Mouse (Mus musculus) stomach, postnatal 0 days (tissue): Measurements from ENCODE around the gene Eef2. TPM values are rescaled to one million over a fixed set of nuclear protein-coding genes. Genes with fewer than 3 reads are reported as not detected.

Experiments
- ATAC-seq: fragments of 200-750 bp; cut with Nextera tagmentation; 2 replicates; pipeline ENCODE4 v1.8.0; 2017; ENCODE audit not compliant: low FRiP score, low TSS enrichment
- DNase-seq: peaks from one replicate; pipeline ENCODE4 v3.0.0-alpha.2; 2016; ENCODE audit warnings: low spot score
- H3K27ac ChIP-seq: fragments of 300-500 bp; sonication (generic); replicated peaks from 2 replicates; pipeline ENCODE4 v1.5.1; 2014; ENCODE audit warnings: mild to moderate bottlenecking, control low read depth
- H3K27me3 ChIP-seq: fragments of 300-500 bp; sonication (generic); 2 replicates; pipeline ENCODE4 v1.6.1; 2014; ENCODE audit warnings: low read length; ENCODE audit not compliant: control insufficient read depth, insufficient read depth
- H3K36me3 ChIP-seq: fragments of 300-500 bp; sonication (generic); 2 replicates; pipeline ENCODE4 v1.6.1; 2014; ENCODE audit warnings: low read length, mixed read lengths; ENCODE audit not compliant: control insufficient read depth, insufficient read depth
- H3K4me1 ChIP-seq: fragments of 300-500 bp; sonication (generic); replicated peaks from 2 replicates; pipeline ENCODE4 v1.6.1; 2014; ENCODE audit warnings: antibody characterized with exemption; ENCODE audit not compliant: control insufficient read depth, insufficient read depth
- H3K4me2 ChIP-seq: fragments of 300-500 bp; sonication (generic); replicated peaks from 2 replicates; pipeline ENCODE4 v1.6.1; 2014; ENCODE audit warnings: low read depth, mild to moderate bottlenecking, control low read depth, moderate library complexity
- H3K4me3 ChIP-seq: fragments of 300-500 bp; sonication (generic); 2 replicates; pipeline ENCODE4 v1.5.1; 2014; ENCODE audit warnings: low read depth, low read length, control low read depth
- H3K9ac ChIP-seq: fragments of 300-500 bp; sonication (generic); 2 replicates; pipeline ENCODE4 v1.6.1; 2014; ENCODE audit warnings: mild to moderate bottlenecking, low read length, control low read depth, mixed read lengths
- H3K9me3 ChIP-seq: fragments of 300-500 bp; sonication (generic); 2 replicates; pipeline ENCODE4 v1.6.1; 2016; ENCODE audit warnings: low read length; ENCODE audit not compliant: control insufficient read depth
- CTCF ChIP-seq: IDR thresholded peaks from 2 replicates; pipeline ENCODE4 v1.5.1; 2016; ENCODE audit warnings: antibody characterized with exemption, low read depth, mild to moderate bottlenecking, moderate library complexity
- EP300 ChIP-seq: optimal IDR thresholded peaks from 2 replicates; pipeline ENCODE3; 2016; ENCODE audit warnings: antibody characterized with exemption
- whole genome bisulfite sequencing: fragments of 180-500 bp; shearing (Covaris S2); extraction: QIAGEN DNeasy Blood & Tissue Kit; methylation state at CpG from one replicate; pipeline ENCODE4 v1.1.7; 2014; 5-methylcytosine and 5-hydroxymethylcytosine counted together
- polyA plus RNA-seq: library from polyadenylated mRNA; unstranded; fragments of >200 nt; fragmentation: Nextera tagmentation; extraction: Ambion mirVana; gene quantifications from 2 replicates; pipeline ENCODE4 v1.2.1, GENCODE M21; 2015

Gene Eef2
- polyA plus RNA-seq, 1 experiment from 2014 or later: 337 TPM

DNA sequence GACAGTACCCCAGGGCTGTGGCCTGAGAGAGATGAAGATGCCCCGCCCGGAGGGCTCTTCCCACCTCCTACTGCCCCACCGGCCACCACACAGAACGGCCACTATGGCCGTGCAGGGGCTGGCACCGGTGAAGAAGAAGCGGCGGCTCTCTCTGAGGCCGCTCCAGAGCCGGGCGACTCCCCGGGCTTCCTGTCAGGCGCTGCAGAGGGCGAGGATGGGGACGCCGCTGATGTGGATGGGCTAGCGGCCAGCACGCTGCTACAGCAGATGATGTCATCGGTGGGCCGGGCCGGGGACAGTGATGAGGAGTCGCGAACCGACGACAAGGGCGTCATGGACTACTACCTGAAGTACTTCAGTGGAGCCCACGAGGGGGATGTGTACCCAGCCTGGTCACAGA, 31.8 kb upstream of the Eef2 start:
- Histone ChIP-seq H3K4me1 (peaks cover 9% of the 10 kb centered on the region), H3K27me3 (no peaks in the 10 kb centered on the region), H3K4me2 (no peak overlapping the region), H3K9me3 (no peaks in the 10 kb centered on the region), H3K4me3 (no peak overlapping the region), H3K36me3 (peaks cover 34% of the 10 kb centered on the region), H3K27ac (peak overlapping the region; percentile 88), H3K9ac (no peak overlapping the region)
- WGBS: 78% methylated on average over 16 of the region's 27 CpGs
- TF ChIP-seq CTCF: no peak
- TF ChIP-seq EP300: no peak
- ATAC-seq (no peak), DNase-seq (no peak)

DNA sequence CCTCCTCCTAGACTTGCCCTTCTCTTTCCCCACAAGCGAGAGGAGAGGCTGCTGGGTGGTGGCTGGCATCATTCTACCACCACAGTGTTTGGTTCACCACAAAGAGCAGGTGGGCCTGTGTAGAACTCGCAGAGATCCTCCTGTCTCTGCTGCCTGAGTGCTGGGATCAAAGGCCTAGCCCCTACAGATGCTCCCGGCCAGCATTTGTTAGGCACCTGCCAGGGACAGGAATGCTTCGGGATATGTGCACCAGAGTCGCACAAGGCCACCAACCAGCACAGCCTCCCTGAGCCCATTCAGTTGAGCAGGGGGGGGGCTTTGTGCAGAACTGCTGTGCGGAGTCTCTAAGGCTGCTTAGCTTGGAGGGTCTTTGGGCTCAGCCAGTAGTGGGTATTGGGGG, 31.1 kb upstream of the Eef2 start:
- Histone ChIP-seq H3K36me3 (peaks cover 36% of the 10 kb centered on the region), H3K27me3 (no peaks in the 10 kb centered on the region), H3K9ac (no peak overlapping the region; the same call in 1 of the 2 replicates), H3K9me3 (no peaks in the 10 kb centered on the region), H3K27ac (peak overlapping the region; percentile 88), H3K4me3 (no peak overlapping the region), H3K4me1 (peaks cover 9% of the 10 kb centered on the region), H3K4me2 (peak overlapping the region; percentile 44; the same call in 1 of the 2 replicates)
- 77% methylated on average over 6 of the region's 6 CpGs for WGBS
- no peak for ATAC-seq
- DNase-seq: peak; percentile 32
- TF ChIP-seq CTCF (no peak), EP300 (no peak)

DNA sequence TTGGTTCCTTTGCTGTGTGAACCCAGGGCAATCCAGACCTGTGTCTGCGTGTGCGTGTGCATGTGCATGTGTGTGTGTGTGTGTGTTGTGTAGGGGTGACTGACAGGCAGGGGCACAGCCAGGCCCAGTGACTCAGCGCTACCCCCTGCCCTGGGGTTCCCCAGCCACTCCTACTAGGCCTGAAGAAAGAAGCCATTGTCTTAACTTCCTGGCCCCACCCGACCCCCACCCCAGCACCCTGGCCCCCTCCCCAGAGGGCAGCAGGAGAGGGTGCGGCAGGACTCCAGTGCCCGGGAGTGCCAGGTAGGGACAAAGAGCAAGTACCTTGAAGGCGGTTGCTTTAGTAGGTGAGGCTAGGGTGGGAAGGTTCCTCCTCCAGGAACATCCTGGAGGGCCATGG, 30.7 kb upstream of the Eef2 start:
- peak overlapping the region; percentile 44 for H3K4me2 ChIP-seq
- 56% methylated on average over 7 of the region's 7 CpGs for WGBS
- H3K36me3 ChIP-seq: peaks cover 38% of the 10 kb centered on the region
- H3K4me1 ChIP-seq: peaks cover 6% of the 10 kb centered on the region
- H3K27ac ChIP-seq: peak overlapping the region; percentile 88
- H3K9me3 ChIP-seq: no peaks in the 10 kb centered on the region
- TF ChIP-seq EP300: no peak
- no peak for TF ChIP-seq CTCF
- H3K27me3 ChIP-seq: no peaks in the 10 kb centered on the region
- ATAC-seq (peak; percentile 73), DNase-seq (peak; percentile 88)
- H3K4me3 ChIP-seq: no peak overlapping the region
- peak overlapping the region; percentile 41 for H3K9ac ChIP-seq

DNA sequence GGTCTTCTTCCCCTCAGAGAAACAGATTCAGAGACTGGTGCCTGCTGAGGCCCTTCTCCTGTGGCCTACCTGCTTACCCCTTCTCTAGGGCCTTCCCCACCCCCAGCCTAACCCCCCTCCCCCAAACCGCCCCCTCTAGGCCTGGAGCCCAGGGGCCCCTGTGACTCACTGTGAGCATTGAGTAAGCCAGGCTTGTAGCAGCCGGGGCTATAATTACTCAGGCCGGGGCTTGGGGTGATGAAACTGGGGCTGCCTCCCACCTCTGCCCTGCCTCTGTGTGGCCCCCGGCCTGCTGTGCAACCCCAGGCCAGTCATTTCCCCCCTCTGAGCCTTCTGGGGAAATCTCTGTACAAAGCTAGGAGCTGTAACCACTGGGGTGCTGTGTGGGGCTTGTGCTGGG, 30.1 kb upstream of the Eef2 start:
- Histone ChIP-seq H3K4me3 (0 out of 2 replicates have a peak overlapping the region, but pooled peaks have one; percentile 10), H3K4me2 (peak overlapping the region; percentile 44), H3K9ac (peak overlapping the region; percentile 41), H3K27ac (peak overlapping the region; percentile 88), H3K36me3 (peaks cover 38% of the 10 kb centered on the region), H3K27me3 (no peaks in the 10 kb centered on the region), H3K9me3 (no peaks in the 10 kb centered on the region), H3K4me1 (peaks cover 4% of the 10 kb centered on the region; the same call in 1 of the 2 replicates)
- peak; percentile 46 for DNase-seq
- ATAC-seq: peak; percentile 4; the same call in 1 of the 2 replicates
- 55% methylated on average over 3 of the region's 4 CpGs for WGBS
- TF ChIP-seq CTCF (no peak), EP300 (no peak)

DNA sequence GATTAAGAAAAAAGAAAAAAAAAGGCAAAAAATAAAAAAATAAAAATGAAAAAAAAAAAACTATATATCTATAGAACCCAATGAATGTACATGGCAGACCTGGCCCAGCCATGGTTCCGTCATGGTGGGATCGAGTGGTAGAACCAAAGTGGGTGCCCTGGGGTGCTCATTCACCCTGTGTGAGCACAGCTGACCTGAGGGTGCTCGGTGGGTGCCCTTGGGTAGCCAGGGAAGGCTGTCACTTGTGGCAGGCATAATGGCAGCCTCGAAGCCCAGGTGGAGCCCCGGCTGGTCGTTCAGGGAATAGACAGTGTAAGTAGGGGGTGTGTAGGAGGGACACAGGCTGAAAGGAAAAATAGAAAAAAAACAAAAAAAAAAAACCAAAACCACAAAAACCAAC, 25.2 kb upstream of the Eef2 start:
- Histone ChIP-seq H3K4me2 (no peak overlapping the region), H3K9ac (no peak overlapping the region), H3K27me3 (no peaks in the 10 kb centered on the region), H3K36me3 (peaks cover 40% of the 10 kb centered on the region), H3K4me1 (no peaks in the 10 kb centered on the region), H3K4me3 (no peak overlapping the region), H3K27ac (no peak overlapping the region), H3K9me3 (no peaks in the 10 kb centered on the region)
- 66% methylated on average over 6 of the region's 6 CpGs for WGBS
- ATAC-seq: no peak
- no peak for TF ChIP-seq CTCF
- no peak for TF ChIP-seq EP300
- no peak for DNase-seq

DNA sequence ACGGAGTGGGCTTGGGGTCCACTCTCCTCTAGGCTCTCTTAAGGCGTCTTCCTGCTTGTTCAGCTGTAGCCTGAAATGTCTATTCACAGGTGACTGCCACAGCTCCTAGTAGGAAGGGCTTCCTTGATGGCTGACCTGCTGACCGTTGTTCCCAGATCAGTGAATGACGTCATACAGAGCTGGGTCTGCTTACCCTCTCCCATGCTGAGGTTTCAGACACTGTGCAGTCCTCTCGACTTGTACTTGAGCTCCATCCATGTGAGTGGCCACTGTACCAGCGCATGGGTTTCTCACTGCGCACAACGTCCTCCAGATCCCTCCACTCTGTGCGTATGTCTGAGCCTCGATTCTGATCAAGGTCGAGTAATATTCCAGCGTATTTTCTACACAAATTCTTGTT, 23.8 kb upstream of the Eef2 start:
- Histone ChIP-seq H3K4me1 (no peaks in the 10 kb centered on the region), H3K9me3 (no peaks in the 10 kb centered on the region), H3K36me3 (peaks cover 47% of the 10 kb centered on the region), H3K9ac (peak overlapping the region; percentile 23; the same call in 1 of the 2 replicates), H3K4me3 (no peak overlapping the region), H3K27me3 (no peaks in the 10 kb centered on the region), H3K4me2 (no peak overlapping the region), H3K27ac (peak overlapping the region; percentile 35)
- 66% methylated on average over 12 of the region's 12 CpGs for WGBS
- ATAC-seq (0 out of 2 replicates have a peak, but pooled peaks have one; percentile 11), DNase-seq (peak; percentile 37)
- no peak for TF ChIP-seq EP300
- no peak for TF ChIP-seq CTCF
